Mouse (Mus musculus) liver, embryonic 12.5 days (tissue): ENCODE data around the gene 1700030K09Rik. TPM values are rescaled to one million over a fixed set of nuclear protein-coding genes. Genes with fewer than 3 reads are reported as not detected.
A peak's percentile ranks its signal among the peaks of the same experiment; 100 is the strongest.

Experiments used
- ATAC-seq: fragments of 200-750 bp; cut with Nextera tagmentation; 2 replicates; pipeline ENCODE4 v1.8.0; 2017; ENCODE audit warnings: moderate number of reproducible peaks, mild to moderate bottlenecking, moderate library complexity
- H3K27ac ChIP-seq: fragments of 300-500 bp; sonication (generic); 2 replicates; pipeline ENCODE4 v1.5.1; 2016; ENCODE audit warnings: mild to moderate bottlenecking
- H3K27me3 ChIP-seq: fragments of 300-500 bp; sonication (generic); replicated peaks from 2 replicates; pipeline ENCODE4 v1.6.1; 2016; ENCODE audit warnings: mild to moderate bottlenecking, moderate library complexity
- H3K36me3 ChIP-seq: fragments of 300-500 bp; sonication (generic); 2 replicates; pipeline ENCODE4 v1.6.1; 2016; ENCODE audit warnings: mild to moderate bottlenecking, moderate library complexity
- H3K4me1 ChIP-seq: fragments of 300-500 bp; sonication (generic); 2 replicates; pipeline ENCODE4 v1.6.1; 2016
- H3K4me2 ChIP-seq: fragments of 300-500 bp; sonication (generic); 2 replicates; pipeline ENCODE4 v1.6.1; 2016; ENCODE audit warnings: mild to moderate bottlenecking, moderate library complexity
- H3K4me3 ChIP-seq: fragments of 300-500 bp; sonication (generic); 2 replicates; pipeline ENCODE4 v1.5.1; 2016; ENCODE audit warnings: mild to moderate bottlenecking, moderate library complexity
- H3K9ac ChIP-seq: fragments of 300-500 bp; sonication (generic); 2 replicates; pipeline ENCODE4 v1.6.1; 2016; ENCODE audit warnings: mild to moderate bottlenecking, moderate library complexity
- H3K9me3 ChIP-seq: fragments of 300-500 bp; sonication (generic); replicated peaks from 2 replicates; pipeline ENCODE4 v1.6.1; 2016; ENCODE audit warnings: mild to moderate bottlenecking, moderate library complexity
- WGBS: fragments of 180-500 bp; shearing (Covaris S2); methylation state at CpG from one replicate; pipeline ENCODE4 v1.1.7; 2016; ENCODE audit not compliant: insufficient replicate concordance; 5-methylcytosine and 5-hydroxymethylcytosine counted together
- polyA plus RNA-seq: library from polyadenylated mRNA; unstranded; fragments of >200 nt; fragmentation: Nextera tagmentation; extraction: Ambion mirVana; gene quantifications from 2 replicates; pipeline ENCODE4 v1.2.1, GENCODE M21; 2016

Gene 1700030K09Rik
- polyA plus RNA-seq: 7.0 and 7.7 TPM in 2 replicates

GRCm38 (mm10) chr8:72443338-72443993 lies at the start of gene 1700030K09Rik, which contains the start of gene Calr3:
1700030K09Rik (plus strand) TSS chr8:72443880.
Calr3 (minus strand) TSS chr8:72443870.
- Histone ChIP-seq H3K4me1 (peaks cover 11% of the 10 kb centered on the region), H3K27me3 (no peaks in the 10 kb centered on the region), H3K4me2 (peak within 1 kb of the TSS; percentile 76), H3K9me3 (no peaks in the 10 kb centered on the region), H3K4me3 (peak within 1 kb of the TSS; percentile 56), H3K27ac (peak within 1 kb of the TSS; percentile 72; the same call in 1 of the 2 replicates), H3K9ac (peak within 1 kb of the TSS; percentile 72), H3K36me3 (peaks cover 17% of the 10 kb centered on the region)
- ATAC-seq: peak; percentile 98
- 4% methylated on average over 34 of the region's 34 CpGs for WGBS

- Histone ChIP-seq H3K36me3 (peaks cover 41% of the 10 kb centered on the region), H3K4me2 (no peak overlapping the region), H3K9ac (no peak overlapping the region), H3K27ac (no peak overlapping the region), H3K27me3 (no peaks in the 10 kb centered on the region), H3K4me3 (no peak overlapping the region), H3K4me1 (peaks cover 49% of the 10 kb centered on the region), H3K9me3 (no peaks in the 10 kb centered on the region)
- 75% methylated on average over 1 of the region's 1 CpGs for WGBS
- no peak for ATAC-seq
These were observed 42.3 kb upstream of the 1700030K09Rik start for GRCm38 (mm10) chr8:72401381-72401780.

GRCm38 (mm10) chr8:72402981-72403380 lies 40.7 kb upstream of the 1700030K09Rik start:
- WGBS: 87% methylated on average over 3 of the region's 3 CpGs
- ATAC-seq: no peak

GRCm38 (mm10) chr8:72407878-72408277 lies 35.8 kb upstream of the 1700030K09Rik start:
- 90% methylated on average over 1 of the region's 1 CpGs for WGBS
- H3K4me1 ChIP-seq: peaks cover 71% of the 10 kb centered on the region

More at GRCm38 (mm10) chr8:72402981-72403380, 40.7 kb upstream of the 1700030K09Rik start:
- Histone ChIP-seq H3K27ac (no peak overlapping the region), H3K4me2 (no peak overlapping the region), H3K27me3 (no peaks in the 10 kb centered on the region), H3K9ac (no peak overlapping the region), H3K4me3 (no peak overlapping the region), H3K9me3 (no peaks in the 10 kb centered on the region), H3K36me3 (peaks cover 25% of the 10 kb centered on the region), H3K4me1 (peaks cover 56% of the 10 kb centered on the region)

GRCm38 (mm10) chr8:72409443-72409842 lies 34.2 kb upstream of the 1700030K09Rik start:
- 61% methylated on average over 3 of the region's 3 CpGs for WGBS
- no peak for ATAC-seq
- Histone ChIP-seq H3K9me3 (no peaks in the 10 kb centered on the region), H3K9ac (no peak overlapping the region), H3K4me3 (no peak overlapping the region), H3K27me3 (no peaks in the 10 kb centered on the region), H3K4me2 (no peak overlapping the region), H3K27ac (peak overlapping the region; percentile 48; the same call in 1 of the 2 replicates), H3K4me1 (peaks cover 81% of the 10 kb centered on the region), H3K36me3 (peaks cover 21% of the 10 kb centered on the region)

More at GRCm38 (mm10) chr8:72407878-72408277, 35.8 kb upstream of the 1700030K09Rik start:
- no peak overlapping the region for H3K9ac ChIP-seq
- no peak overlapping the region for H3K4me3 ChIP-seq
- no peaks in the 10 kb centered on the region for H3K9me3 ChIP-seq
- no peak for ATAC-seq
- no peak overlapping the region for H3K4me2 ChIP-seq
- H3K27me3 ChIP-seq: no peaks in the 10 kb centered on the region
- peaks cover 26% of the 10 kb centered on the region for H3K36me3 ChIP-seq
- no peak overlapping the region for H3K27ac ChIP-seq

- Histone ChIP-seq H3K4me1 (peaks cover 99% of the 10 kb centered on the region), H3K27me3 (no peaks in the 10 kb centered on the region), H3K36me3 (peaks cover 36% of the 10 kb centered on the region), H3K9me3 (no peaks in the 10 kb centered on the region), H3K4me2 (peak overlapping the region; percentile 75), H3K27ac (peak overlapping the region; percentile 96), H3K9ac (peak overlapping the region; percentile 65), H3K4me3 (peak overlapping the region; percentile 39)
- WGBS: 21% methylated on average over 7 of the region's 7 CpGs
- peak; percentile 99 for ATAC-seq
These were observed 29.8 kb upstream of the 1700030K09Rik start for GRCm38 (mm10) chr8:72413839-72414238.

GRCm38 (mm10) chr8:72415252-72415651 lies 28.4 kb upstream of the 1700030K09Rik start:
- peaks cover 100% of the 10 kb centered on the region for H3K4me1 ChIP-seq
- peak overlapping the region; percentile 96 for H3K27ac ChIP-seq
- no peak overlapping the region for H3K4me3 ChIP-seq
- peaks cover 35% of the 10 kb centered on the region for H3K36me3 ChIP-seq
- peak overlapping the region; percentile 75 for H3K4me2 ChIP-seq
- H3K9me3 ChIP-seq: no peaks in the 10 kb centered on the region
- peak overlapping the region; percentile 59 for H3K9ac ChIP-seq
- WGBS: 46% methylated on average over 2 of the region's 2 CpGs
- peak; percentile 10 for ATAC-seq
- H3K27me3 ChIP-seq: no peaks in the 10 kb centered on the region

GRCm38 (mm10) chr8:72418073-72418472 lies 25.6 kb upstream of the 1700030K09Rik start:
- no peak overlapping the region; the same call in 1 of the 2 replicates for H3K9ac ChIP-seq
- H3K4me3 ChIP-seq: no peak overlapping the region
- 85% methylated on average over 4 of the region's 4 CpGs for WGBS
- peak overlapping the region; percentile 96; the same call in 1 of the 2 replicates for H3K27ac ChIP-seq
- H3K36me3 ChIP-seq: peaks cover 19% of the 10 kb centered on the region
- H3K27me3 ChIP-seq: no peaks in the 10 kb centered on the region
- ATAC-seq: no peak
- H3K9me3 ChIP-seq: no peaks in the 10 kb centered on the region
- no peak overlapping the region for H3K4me2 ChIP-seq
- peaks cover 88% of the 10 kb centered on the region for H3K4me1 ChIP-seq

- Histone ChIP-seq H3K36me3 (peaks cover 16% of the 10 kb centered on the region), H3K9me3 (no peaks in the 10 kb centered on the region), H3K27ac (peak overlapping the region; percentile 97), H3K4me3 (peak overlapping the region; percentile 93), H3K4me2 (peak overlapping the region; percentile 91), H3K27me3 (no peaks in the 10 kb centered on the region), H3K9ac (peak overlapping the region; percentile 97), H3K4me1 (peaks cover 65% of the 10 kb centered on the region)
- 4% methylated on average over 73 of the region's 73 CpGs for WGBS
- peak; percentile 38 for ATAC-seq
These were observed 22.9 kb upstream of the 1700030K09Rik start for GRCm38 (mm10) chr8:72420571-72421361.

- WGBS: 2% methylated on average over 48 of the region's 48 CpGs
- Histone ChIP-seq H3K4me3 (peak within 1 kb of the TSS; percentile 93), H3K27me3 (no peaks in the 10 kb centered on the region), H3K27ac (peak within 1 kb of the TSS; percentile 97), H3K4me2 (peak within 1 kb of the TSS; percentile 91), H3K9ac (peak within 1 kb of the TSS; percentile 97), H3K36me3 (peaks cover 16% of the 10 kb centered on the region), H3K9me3 (no peaks in the 10 kb centered on the region), H3K4me1 (peaks cover 56% of the 10 kb centered on the region)
- ATAC-seq: peak; percentile 95
These were observed 22.0 kb upstream of the 1700030K09Rik start, which contains the start of gene Eps15l1 for GRCm38 (mm10) chr8:72421362-72422335. Eps15l1 (minus strand) TSS chr8:72421460.

- ATAC-seq: no peak
- 68% methylated on average over 1 of the region's 1 CpGs for WGBS
- no peak overlapping the region for H3K4me2 ChIP-seq
- H3K4me3 ChIP-seq: no peak overlapping the region
- H3K9ac ChIP-seq: no peak overlapping the region
- no peaks in the 10 kb centered on the region for H3K9me3 ChIP-seq
- H3K27ac ChIP-seq: no peak overlapping the region
- H3K4me1 ChIP-seq: peaks cover 43% of the 10 kb centered on the region
- no peaks in the 10 kb centered on the region for H3K27me3 ChIP-seq
- H3K36me3 ChIP-seq: peaks cover 12% of the 10 kb centered on the region
These were observed 20.8 kb upstream of the 1700030K09Rik start for GRCm38 (mm10) chr8:72422926-72423325.
